Mouse (Mus musculus) embryonic facial prominence, embryonic 11.5 days (tissue): ENCODE measurements around the gene Ptp4a2. TPM values are rescaled to one million over a fixed set of nuclear protein-coding genes. Genes with fewer than 3 reads are reported as not detected.
"Not testable (repeated sequence)": the region's sequence is repeated elsewhere in the genome, so short reads cannot be mapped to it uniquely, and the experiment has no call there.

Experiments
- ATAC-seq: fragments of 200-750 bp; cut with Nextera tagmentation; replicated peaks from 2 replicates; pipeline ENCODE4 v1.8.0; 2017; ENCODE audit warnings: low read depth; ENCODE audit not compliant: insufficient number of reproducible peaks, low FRiP score, low TSS enrichment
- DNase-seq: peaks from one replicate; pipeline ENCODE4 v3.0.0-alpha.2; 2015; ENCODE audit warnings: low spot score
- H3K27ac ChIP-seq: fragments of 300-500 bp; sonication (generic); replicated peaks from 2 replicates; pipeline ENCODE4 v1.5.1; 2014; ENCODE audit warnings: mild to moderate bottlenecking, low read depth, low read length, control low read depth
- H3K27me3 ChIP-seq: fragments of 300-500 bp; sonication (generic); 2 replicates; pipeline ENCODE4 v1.6.1; 2014; ENCODE audit warnings: mild to moderate bottlenecking, low read length, moderate library complexity, mixed read lengths; ENCODE audit not compliant: control insufficient read depth, insufficient read depth
- H3K36me3 ChIP-seq: fragments of 300-500 bp; sonication (generic); replicated peaks from 2 replicates; pipeline ENCODE4 v1.6.1; 2014; ENCODE audit warnings: low read depth, mild to moderate bottlenecking, low read length, moderate library complexity, mixed read lengths; ENCODE audit not compliant: control insufficient read depth, insufficient read depth
- H3K4me1 ChIP-seq: fragments of 300-500 bp; sonication (generic); 2 replicates; pipeline ENCODE4 v1.6.1; 2014; ENCODE audit warnings: low read length, mixed read lengths; ENCODE audit not compliant: control insufficient read depth, insufficient read depth
- H3K4me2 ChIP-seq: fragments of 300-500 bp; sonication (generic); 2 replicates; pipeline ENCODE4 v1.6.1; 2014; ENCODE audit warnings: low read depth, mild to moderate bottlenecking, control low read depth, low read length, moderate library complexity
- H3K4me3 ChIP-seq: fragments of 300-500 bp; sonication (generic); 2 replicates; pipeline ENCODE4 v1.5.1; 2014; ENCODE audit warnings: low read depth, low read length, control low read depth
- H3K9ac ChIP-seq: fragments of 300-500 bp; sonication (generic); replicated peaks from 2 replicates; pipeline ENCODE4 v1.6.1; 2014; ENCODE audit warnings: mild to moderate bottlenecking, control low read depth, low read length
- H3K9me3 ChIP-seq: fragments of 300-500 bp; sonication (generic); replicated peaks from 2 replicates; pipeline ENCODE4 v1.6.1; 2016; ENCODE audit warnings: mild to moderate bottlenecking, low read length, inconsistent platforms, mixed read lengths; ENCODE audit not compliant: control insufficient read depth
- WGBS: fragments of 180-500 bp; shearing (Covaris S2); extraction: QIAGEN DNeasy Blood & Tissue Kit; methylation state at CpG from one replicate; pipeline ENCODE4 v1.1.7; 2014; 5-methylcytosine and 5-hydroxymethylcytosine counted together
- polyA plus RNA-seq: library from polyadenylated mRNA; unstranded; fragments of >200 nt; fragmentation: Nextera tagmentation; extraction: Ambion mirVana; gene quantifications from 2 replicates; pipeline ENCODE4 v1.2.1, GENCODE M21; 2014

Ptp4a2 gene
- polyA plus RNA-seq, 1 experiment from 2014 or later = 376 TPM

GRCm38 (mm10) chr4:129882555-129883293, 71.7 kb downstream of the Ptp4a2 start:
- Histone ChIP-seq H3K4me1 (peaks cover 10% of the 10 kb centered on the region), H3K27ac (0 out of 2 replicates have a peak overlapping the region, but pooled peaks have one; percentile 28)

GRCm38 (mm10) chr4:129884041-129884930, 73.3 kb downstream of the Ptp4a2 start:
- Histone ChIP-seq H3K27me3 (no peaks in the 10 kb centered on the region), H3K4me1 (peaks cover 8% of the 10 kb centered on the region), H3K4me3 (no peak overlapping the region), H3K9ac (no peak overlapping the region), H3K27ac (no peak overlapping the region), H3K36me3 (no peaks in the 10 kb centered on the region), H3K9me3 (no peaks in the 10 kb centered on the region), H3K4me2 (no peak overlapping the region)
- ATAC-seq (no peak), DNase-seq (no peak)
- WGBS = 72% methylated on average over 12 of the region's 12 CpGs

More at GRCm38 (mm10) chr4:129882555-129883293, 71.7 kb downstream of the Ptp4a2 start:
- Histone ChIP-seq H3K36me3 (no peaks in the 10 kb centered on the region), H3K9me3 (no peaks in the 10 kb centered on the region), H3K9ac (peak overlapping the region; percentile 34; the same call in 1 of the 2 replicates), H3K4me3 (no peak overlapping the region), H3K4me2 (no peak overlapping the region; the same call in 1 of the 2 replicates), H3K27me3 (no peaks in the 10 kb centered on the region)
- DNase-seq = peak; percentile 52
- ATAC-seq = no peak
- WGBS = 32% methylated on average over 10 of the region's 11 CpGs

- H3K4me1 ChIP-seq = no peaks in the 10 kb centered on the region
- H3K27me3 ChIP-seq = no peaks in the 10 kb centered on the region
- WGBS = 80% methylated on average over 10 of the region's 10 CpGs
- no peaks in the 10 kb centered on the region for H3K36me3 ChIP-seq
- DNase-seq (no peak), ATAC-seq (no peak)
- no peaks in the 10 kb centered on the region for H3K9me3 ChIP-seq
- no peak overlapping the region for H3K4me2 ChIP-seq
- no peak overlapping the region for H3K27ac ChIP-seq
- no peak overlapping the region for H3K4me3 ChIP-seq
- no peak overlapping the region for H3K9ac ChIP-seq
These were observed 78.6 kb downstream of the Ptp4a2 start for GRCm38 (mm10) chr4:129889661-129890060.

DNA sequence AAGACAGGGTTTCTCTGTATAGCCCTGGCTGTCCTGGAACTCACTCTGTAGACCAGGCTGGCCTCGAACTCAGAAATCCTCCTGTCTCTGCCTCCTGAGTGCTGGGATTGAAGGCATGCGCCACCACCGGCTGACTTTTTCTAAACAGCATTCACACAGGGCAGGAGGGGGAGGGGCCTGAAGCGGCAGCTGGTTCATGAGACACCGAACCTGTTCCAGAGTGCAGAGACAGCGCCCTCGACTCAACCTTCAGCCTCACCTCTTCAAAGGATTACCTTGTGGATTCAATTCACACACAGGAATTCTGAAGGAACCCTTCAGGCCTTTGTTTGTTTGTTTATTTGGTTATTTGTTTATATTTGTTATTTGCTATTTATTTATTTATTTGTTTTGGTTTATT, 79.1 kb downstream of the Ptp4a2 start:
- Histone ChIP-seq H3K36me3 (no peaks in the 10 kb centered on the region), H3K27me3 (no peaks in the 10 kb centered on the region), H3K27ac (no peak overlapping the region), H3K4me1 (no peaks in the 10 kb centered on the region), H3K4me3 (no peak overlapping the region), H3K9me3 (no peaks in the 10 kb centered on the region), H3K4me2 (no peak overlapping the region), H3K9ac (no peak overlapping the region)
- 83% methylated on average over 7 of the region's 7 CpGs for WGBS
- DNase-seq (no peak), ATAC-seq (no peak)

DNA sequence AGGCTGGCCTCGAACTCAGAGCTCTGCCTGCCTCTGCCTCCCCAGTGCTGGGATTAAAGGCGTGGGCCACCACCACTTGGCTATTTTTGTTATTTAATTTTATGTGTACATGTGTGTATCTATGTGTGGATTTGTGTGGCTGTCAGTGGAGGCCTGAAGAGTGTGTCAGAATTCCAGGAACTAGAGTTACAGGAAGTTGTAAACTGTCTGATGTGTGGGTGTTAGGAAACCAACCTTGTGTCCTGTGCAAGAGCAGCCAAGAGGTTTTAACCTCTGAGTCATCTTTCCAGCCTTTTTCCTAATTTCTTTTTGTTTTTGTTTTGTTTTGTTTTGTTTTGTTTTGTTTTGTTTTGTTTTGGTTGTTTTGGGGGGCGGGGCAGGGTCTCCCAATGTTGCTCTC, 83.8 kb downstream of the Ptp4a2 start:
- Histone ChIP-seq H3K4me3 (no peak overlapping the region), H3K27me3 (no peaks in the 10 kb centered on the region), H3K36me3 (no peaks in the 10 kb centered on the region), H3K4me2 (no peak overlapping the region), H3K4me1 (no peaks in the 10 kb centered on the region), H3K27ac (no peak overlapping the region), H3K9ac (no peak overlapping the region), H3K9me3 (no peaks in the 10 kb centered on the region)
- DNase-seq (no peak), ATAC-seq (no peak)
- 92% methylated on average over 3 of the region's 3 CpGs for WGBS

- not testable (repeated sequence) for H3K27me3 ChIP-seq, H3K4me2 ChIP-seq, H3K27ac ChIP-seq, H3K4me3 ChIP-seq, H3K36me3 ChIP-seq, DNase-seq, H3K4me1 ChIP-seq, ATAC-seq, H3K9me3 ChIP-seq, H3K9ac ChIP-seq
- 97% methylated on average over 18 of the region's 18 CpGs for WGBS
These were observed 87.8 kb downstream of the Ptp4a2 start for GRCm38 (mm10) chr4:129898815-129899214.
